Mouse (Mus musculus) kidney, adult 18-20 months (tissue): ENCODE results near the gene Slc24a2.

Source experiments
- DNase-seq: peaks from one replicate; pipeline ENCODE4 v3.0.0; 2021

Slc24a2 gene

GRCm38 (mm10) chr4:86948794-86949193, 281.5 kb downstream of the Slc24a2 start:
- DNase-seq = no peak

- DNase-seq = no peak
These were observed 287.0 kb downstream of the Slc24a2 start for GRCm38 (mm10) chr4:86943296-86943695.

GRCm38 (mm10) chr4:86942656-86943055, 287.6 kb downstream of the Slc24a2 start:
- DNase-seq = no peak

- no peak for DNase-seq
These were observed 293.6 kb downstream of the Slc24a2 start for GRCm38 (mm10) chr4:86936706-86937105.

GRCm38 (mm10) chr4:86936217-86936616, 294.1 kb downstream of the Slc24a2 start:
- no peak for DNase-seq
